Mouse (Mus musculus) lung, postnatal 0 days (tissue): ENCODE measurements around the gene H6pd.

Source experiments
- CTCF ChIP-seq: IDR thresholded peaks from 2 replicates; pipeline ENCODE4 v1.5.1; 2016; ENCODE audit warnings: antibody characterized with exemption, mild to moderate bottlenecking
- EP300 ChIP-seq: IDR thresholded peaks from 2 replicates; pipeline ENCODE4 v1.6.1; 2016; ENCODE audit warnings: antibody characterized with exemption, mild to moderate bottlenecking, control low read depth

DNA sequence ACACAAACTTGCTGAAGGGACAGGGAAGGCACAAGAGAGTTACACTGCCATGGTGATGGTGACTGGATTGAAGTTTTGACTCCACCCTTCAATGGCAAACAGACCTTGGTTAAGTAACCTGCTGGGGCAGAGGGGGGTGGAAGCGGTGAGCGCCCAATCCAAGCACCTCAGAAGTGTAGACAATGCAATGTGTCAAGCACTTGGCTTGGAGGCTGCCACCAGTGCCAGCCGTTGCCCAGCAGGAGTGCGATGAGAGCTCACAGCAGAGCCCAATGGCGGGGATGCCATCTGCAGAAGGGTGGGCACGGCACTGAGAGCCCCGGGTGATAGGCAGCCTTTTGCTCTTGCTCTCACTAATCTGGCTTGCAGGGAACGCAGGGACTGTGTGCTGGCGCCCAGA, 56.6 kb downstream of the H6pd start:
- no peak for TF ChIP-seq CTCF
- TF ChIP-seq EP300, result no peak
